Mouse (Mus musculus) limb, embryonic 12.5 days (tissue): Measurements from ENCODE around the gene Ccdc126. TPM values are rescaled to one million over a fixed set of nuclear protein-coding genes. Genes with fewer than 3 reads are reported as not detected.
A peak's percentile ranks its signal among the peaks of the same experiment; 100 is the strongest.

ENCODE experiments used
- ATAC-seq: fragments of 200-750 bp; cut with Nextera tagmentation; 2 replicates; pipeline ENCODE4 v1.8.0; 2017; ENCODE audit warnings: low read depth, moderate TSS enrichment; ENCODE audit not compliant: insufficient number of reproducible peaks, insufficient read depth, low FRiP score, low TSS enrichment
- H3K27ac ChIP-seq: fragments of 300-500 bp; sonication (generic); 2 replicates; pipeline ENCODE4 v1.5.1; 2016; ENCODE audit warnings: mild to moderate bottlenecking, moderate library complexity
- H3K27me3 ChIP-seq: fragments of 300-500 bp; sonication (generic); 2 replicates; pipeline ENCODE4 v1.6.1; 2016; ENCODE audit warnings: mild to moderate bottlenecking, moderate library complexity
- H3K36me3 ChIP-seq: fragments of 300-500 bp; sonication (generic); 2 replicates; pipeline ENCODE4 v1.6.1; 2016; ENCODE audit warnings: mild to moderate bottlenecking, moderate library complexity
- H3K4me1 ChIP-seq: fragments of 300-500 bp; sonication (generic); replicated peaks from 2 replicates; pipeline ENCODE4 v1.6.1; 2016
- H3K4me2 ChIP-seq: fragments of 300-500 bp; sonication (generic); 2 replicates; pipeline ENCODE4 v1.6.1; 2016; ENCODE audit warnings: mild to moderate bottlenecking, moderate library complexity
- H3K4me3 ChIP-seq: fragments of 300-500 bp; sonication (generic); replicated peaks from 2 replicates; pipeline ENCODE4 v1.5.1; 2016; ENCODE audit warnings: mild to moderate bottlenecking
- H3K9ac ChIP-seq: fragments of 300-500 bp; sonication (generic); replicated peaks from 2 replicates; pipeline ENCODE4 v1.6.1; 2016; ENCODE audit warnings: mild to moderate bottlenecking, moderate library complexity
- H3K9me3 ChIP-seq: fragments of 300-500 bp; sonication (generic); 2 replicates; pipeline ENCODE4 v1.6.1; 2016; ENCODE audit warnings: mild to moderate bottlenecking, moderate library complexity
- WGBS: fragments of 180-500 bp; shearing (Covaris S2); methylation state at CpG from one replicate; pipeline ENCODE4 v1.1.7; 2016; 5-methylcytosine and 5-hydroxymethylcytosine counted together
- polyA plus RNA-seq: library from polyadenylated mRNA; unstranded; fragments of >200 nt; fragmentation: Nextera tagmentation; extraction: Ambion mirVana; gene quantifications from 2 replicates; pipeline ENCODE4 v1.2.1, GENCODE M21; 2016

Ccdc126 gene
- polyA plus RNA-seq, 1 experiment from 2014 or later: 7.0 TPM

- 16% methylated on average over 13 of the region's 13 CpGs for WGBS
- peaks cover 10% of the 10 kb centered on the region for H3K4me1 ChIP-seq
- peak overlapping the region; percentile 80 for H3K27ac ChIP-seq
- no peak for ATAC-seq
- no peaks in the 10 kb centered on the region for H3K27me3 ChIP-seq
- H3K36me3 ChIP-seq: no peaks in the 10 kb centered on the region
- H3K9me3 ChIP-seq: no peaks in the 10 kb centered on the region
- peak overlapping the region; percentile 79 for H3K9ac ChIP-seq
- peak overlapping the region; percentile 68 for H3K4me3 ChIP-seq
- peak overlapping the region; percentile 63 for H3K4me2 ChIP-seq
Measured at GRCm38 (mm10) chr6:49319595-49320315, 681 bp downstream of the Ccdc126 start.

- ATAC-seq: no peak
- Histone ChIP-seq H3K27me3 (no peaks in the 10 kb centered on the region), H3K9ac (no peak overlapping the region), H3K4me2 (no peak overlapping the region), H3K36me3 (no peaks in the 10 kb centered on the region), H3K4me3 (no peak overlapping the region), H3K9me3 (no peaks in the 10 kb centered on the region), H3K27ac (no peak overlapping the region), H3K4me1 (peaks cover 10% of the 10 kb centered on the region)
- 88% methylated on average over 3 of the region's 3 CpGs for WGBS
Measured at GRCm38 (mm10) chr6:49321341-49321740, 2.3 kb downstream of the Ccdc126 start.

GRCm38 (mm10) chr6:49322056-49322455 lies 3.0 kb downstream of the Ccdc126 start:
- peaks cover 10% of the 10 kb centered on the region for H3K4me1 ChIP-seq
- ATAC-seq: no peak

GRCm38 (mm10) chr6:49322986-49323385 lies 3.9 kb downstream of the Ccdc126 start:
- H3K27ac ChIP-seq: no peak overlapping the region; the same call in 1 of the 2 replicates
- no peak for ATAC-seq
- H3K36me3 ChIP-seq: no peaks in the 10 kb centered on the region
- no peaks in the 10 kb centered on the region for H3K27me3 ChIP-seq
- peaks cover 10% of the 10 kb centered on the region for H3K4me1 ChIP-seq
- H3K4me2 ChIP-seq: no peak overlapping the region
- H3K9me3 ChIP-seq: no peaks in the 10 kb centered on the region
- H3K4me3 ChIP-seq: no peak overlapping the region
- no peak overlapping the region for H3K9ac ChIP-seq
- WGBS: 71% methylated on average over 2 of the region's 2 CpGs

More at GRCm38 (mm10) chr6:49322056-49322455, 3.0 kb downstream of the Ccdc126 start:
- Histone ChIP-seq H3K27me3 (no peaks in the 10 kb centered on the region), H3K9me3 (no peaks in the 10 kb centered on the region), H3K4me2 (no peak overlapping the region), H3K27ac (no peak overlapping the region), H3K9ac (no peak overlapping the region; the same call in 1 of the 2 replicates), H3K36me3 (no peaks in the 10 kb centered on the region), H3K4me3 (no peak overlapping the region)

GRCm38 (mm10) chr6:49324528-49324927 lies 5.5 kb downstream of the Ccdc126 start:
- H3K9ac ChIP-seq: no peak overlapping the region
- H3K9me3 ChIP-seq: no peaks in the 10 kb centered on the region
- no peak overlapping the region for H3K4me2 ChIP-seq
- ATAC-seq: no peak
- H3K36me3 ChIP-seq: no peaks in the 10 kb centered on the region
- no peaks in the 10 kb centered on the region for H3K27me3 ChIP-seq
- H3K4me3 ChIP-seq: no peak overlapping the region
- H3K4me1 ChIP-seq: peaks cover 10% of the 10 kb centered on the region
- H3K27ac ChIP-seq: no peak overlapping the region
- WGBS: 69% methylated on average over 2 of the region's 2 CpGs

GRCm38 (mm10) chr6:49325294-49325693 lies 6.2 kb downstream of the Ccdc126 start:
- ATAC-seq: no peak
- Histone ChIP-seq H3K9ac (no peak overlapping the region), H3K27me3 (no peaks in the 10 kb centered on the region), H3K4me1 (peaks cover 6% of the 10 kb centered on the region; the same call in 1 of the 2 replicates), H3K27ac (no peak overlapping the region), H3K9me3 (no peaks in the 10 kb centered on the region), H3K36me3 (no peaks in the 10 kb centered on the region), H3K4me3 (no peak overlapping the region), H3K4me2 (no peak overlapping the region)
- WGBS: 67% methylated on average over 1 of the region's 1 CpGs

- no peak overlapping the region for H3K4me2 ChIP-seq
- no peaks in the 10 kb centered on the region for H3K9me3 ChIP-seq
- WGBS: 94% methylated on average over 3 of the region's 3 CpGs
- no peak overlapping the region for H3K4me3 ChIP-seq
- no peaks in the 10 kb centered on the region for H3K36me3 ChIP-seq
- H3K9ac ChIP-seq: no peak overlapping the region
- H3K4me1 ChIP-seq: peaks cover 13% of the 10 kb centered on the region; the same call in 1 of the 2 replicates
- ATAC-seq: no peak
- H3K27ac ChIP-seq: no peak overlapping the region
- no peaks in the 10 kb centered on the region for H3K27me3 ChIP-seq
Measured at GRCm38 (mm10) chr6:49326846-49327245, 7.8 kb downstream of the Ccdc126 start.

GRCm38 (mm10) chr6:49331369-49332059 lies 12.4 kb downstream of the Ccdc126 start:
- H3K27ac ChIP-seq: no peak overlapping the region
- H3K4me1 ChIP-seq: peaks cover 10% of the 10 kb centered on the region; the same call in 1 of the 2 replicates
- H3K9me3 ChIP-seq: no peaks in the 10 kb centered on the region
- H3K36me3 ChIP-seq: no peaks in the 10 kb centered on the region; the same call in 1 of the 2 replicates
- WGBS: 60% methylated on average over 5 of the region's 5 CpGs
- no peak overlapping the region for H3K4me3 ChIP-seq
- ATAC-seq: no peak
- no peak overlapping the region for H3K4me2 ChIP-seq
- H3K27me3 ChIP-seq: no peaks in the 10 kb centered on the region
- no peak overlapping the region for H3K9ac ChIP-seq

- H3K36me3 ChIP-seq: no peaks in the 10 kb centered on the region; the same call in 1 of the 2 replicates
- H3K9me3 ChIP-seq: no peaks in the 10 kb centered on the region
- no peak overlapping the region for H3K9ac ChIP-seq
- no peak overlapping the region for H3K4me2 ChIP-seq
- H3K4me1 ChIP-seq: peaks cover 10% of the 10 kb centered on the region; the same call in 1 of the 2 replicates
- H3K27ac ChIP-seq: no peak overlapping the region
- H3K27me3 ChIP-seq: no peaks in the 10 kb centered on the region
- no peak overlapping the region for H3K4me3 ChIP-seq
- no peak for ATAC-seq
- WGBS: 62% methylated on average over 13 of the region's 13 CpGs
Measured at GRCm38 (mm10) chr6:49332060-49332370, 12.9 kb downstream of the Ccdc126 start.

- no peak overlapping the region for H3K9ac ChIP-seq
- peak overlapping the region; percentile 26 for H3K4me2 ChIP-seq
- no peak for ATAC-seq
- no peak overlapping the region for H3K4me3 ChIP-seq
- no peak overlapping the region for H3K27ac ChIP-seq
- WGBS: 12% methylated on average over 9 of the region's 9 CpGs
- H3K4me1 ChIP-seq: peaks cover 9% of the 10 kb centered on the region
- no peaks in the 10 kb centered on the region; the same call in 1 of the 2 replicates for H3K36me3 ChIP-seq
- no peaks in the 10 kb centered on the region for H3K27me3 ChIP-seq
- H3K9me3 ChIP-seq: no peaks in the 10 kb centered on the region
Measured at GRCm38 (mm10) chr6:49338566-49338965, 19.5 kb downstream of the Ccdc126 start.

- WGBS: 22% methylated on average over 6 of the region's 6 CpGs
- no peak overlapping the region for H3K4me3 ChIP-seq
- no peak overlapping the region for H3K27ac ChIP-seq
- H3K27me3 ChIP-seq: no peaks in the 10 kb centered on the region
- H3K9ac ChIP-seq: no peak overlapping the region
- H3K36me3 ChIP-seq: no peaks in the 10 kb centered on the region; the same call in 1 of the 2 replicates
- ATAC-seq: no peak
- H3K4me1 ChIP-seq: peaks cover 9% of the 10 kb centered on the region
- H3K4me2 ChIP-seq: peak overlapping the region; percentile 26
- no peaks in the 10 kb centered on the region for H3K9me3 ChIP-seq
Measured at GRCm38 (mm10) chr6:49339145-49339544, 20.1 kb downstream of the Ccdc126 start.
